Mouse (Mus musculus) left cerebral cortex, postnatal 36 days (tissue): ENCODE data around the gene Scgb1c1. TPM values are rescaled to one million over a fixed set of nuclear protein-coding genes. Genes with fewer than 3 reads are reported as not detected.

Experiments used
- DNase-seq, 2 experiments: peaks; one replicate each; pipeline ENCODE4 v3.0.0; 2021 to 2022; ENCODE audit warnings: low spot score in 2 of 2, mixed read lengths in 1 of 2
- intact Hi-C: fragments of 180-260 bp; cut with DNase I; formaldehyde crosslinking; loops from one replicate; pipeline ENCODE4 v1.15.1; 2025
- total RNA-seq, 2 experiments: library from RNA; stranded (reverse); gene quantifications; 2 replicates each; pipeline ENCODE4 v1.2.3; 2021

Scgb1c1 gene
- not detected for total RNA-seq

- intact Hi-C loops, result loop anchor here (1.0 to 5.0 kb wide), 2 partner anchors 58 to 327 kb away; partner anchors contain the start of gene Rnh1
- DNase-seq, result peak; percentile 80 to 89
Measured at GRCm38 (mm10) chr7:140844905-140845665, at the start of gene Scgb1c1. Gene Scgb1c1, plus strand, starts transcription at chr7:140845547.

GRCm38 (mm10) chr7:140797619-140798018, 47.7 kb upstream of the Scgb1c1 start:
- DNase-seq, result no peak
- intact Hi-C loops, result no loop called here

- intact Hi-C loops, result no loop called here
- no peak for DNase-seq
Measured at GRCm38 (mm10) chr7:140798212-140798611, 47.1 kb upstream of the Scgb1c1 start.

GRCm38 (mm10) chr7:140802629-140803028, 42.7 kb upstream of the Scgb1c1 start:
- DNase-seq, result no peak
- intact Hi-C loops, result no loop called here

- intact Hi-C loops, result no loop called here
- peak; percentile 39 to 47 for DNase-seq
Measured at GRCm38 (mm10) chr7:140805704-140806103, 39.6 kb upstream of the Scgb1c1 start.

GRCm38 (mm10) chr7:140810496-140810895, 34.9 kb upstream of the Scgb1c1 start:
- intact Hi-C loops, result no loop called here
- DNase-seq, result no peak

- intact Hi-C loops, result no loop called here
- DNase-seq, result no peak
Measured at GRCm38 (mm10) chr7:140811714-140812113, 33.6 kb upstream of the Scgb1c1 start.

GRCm38 (mm10) chr7:140812850-140813249, 32.5 kb upstream of the Scgb1c1 start:
- DNase-seq, result no peak
- intact Hi-C loops, result no loop called here

GRCm38 (mm10) chr7:140820173-140820572, 25.2 kb upstream of the Scgb1c1 start:
- DNase-seq, result no peak
- intact Hi-C loops, result no loop called here

GRCm38 (mm10) chr7:140821305-140821652, 24.1 kb upstream of the Scgb1c1 start:
- intact Hi-C loops, result no loop called here
- DNase-seq, result no peak

- peak; percentile 61 to 75 for DNase-seq
- intact Hi-C loops, result no loop called here
Measured at GRCm38 (mm10) chr7:140821653-140822329, 23.6 kb upstream of the Scgb1c1 start, which contains the start of gene Zfp941. Gene Zfp941, minus strand, starts transcription at chr7:140822178.

- DNase-seq, result no peak
- intact Hi-C loops, result no loop called here
Measured at GRCm38 (mm10) chr7:140822731-140823130, 22.6 kb upstream of the Scgb1c1 start.

GRCm38 (mm10) chr7:140828171-140828881, 17.0 kb upstream of the Scgb1c1 start:
- intact Hi-C loops, result loop anchor here (2.0 kb wide), 2 partner anchors 676 to 750 kb away; no protein-coding TSS in a partner anchor
- peak; percentile 69 to 81 for DNase-seq

- DNase-seq, result peak in 1 of 2 experiments; percentile 1
- intact Hi-C loops, result no loop called here
Measured at GRCm38 (mm10) chr7:140831447-140831846, 13.9 kb upstream of the Scgb1c1 start.

GRCm38 (mm10) chr7:140833341-140833740, 12.0 kb upstream of the Scgb1c1 start:
- no peak for DNase-seq
- intact Hi-C loops, result no loop called here

- intact Hi-C loops, result no loop called here
Measured at GRCm38 (mm10) chr7:140834968-140835757, 10.2 kb upstream of the Scgb1c1 start, which contains the start of gene Urah. Gene Urah, plus strand, starts transcription at chr7:140835018.

GRCm38 (mm10) chr7:140835758-140836087, 9.6 kb upstream of the Scgb1c1 start:
- DNase-seq, result no peak
- intact Hi-C loops, result no loop called here

More at GRCm38 (mm10) chr7:140834968-140835757, 10.2 kb upstream of the Scgb1c1 start, which contains the start of gene Urah:
- no peak for DNase-seq

GRCm38 (mm10) chr7:140836243-140837115, 8.9 kb upstream of the Scgb1c1 start:
- intact Hi-C loops, result no loop called here
- peak in 1 of 2 experiments; percentile 59 for DNase-seq
